Mouse (Mus musculus) heart, embryonic 10.5 days (tissue): ENCODE data around the gene Gse1. TPM values are rescaled to one million over a fixed set of nuclear protein-coding genes. Genes with fewer than 3 reads are reported as not detected.

Source experiments
- DNase-seq: peaks from one replicate; pipeline ENCODE4 v3.0.0-alpha.2; 2017; ENCODE audit warnings: low spot score
- H3K27ac ChIP-seq: fragments of 300-500 bp; sonication (generic); 2 replicates; pipeline ENCODE4 v1.5.1; 2016; ENCODE audit warnings: mild to moderate bottlenecking
- H3K27me3 ChIP-seq: fragments of 300-500 bp; sonication (generic); 2 replicates; pipeline ENCODE4 v1.6.1; 2016; ENCODE audit warnings: mild to moderate bottlenecking; ENCODE audit not compliant: poor library complexity, insufficient read depth, severe bottlenecking
- H3K36me3 ChIP-seq: fragments of 300-500 bp; sonication (generic); 2 replicates; pipeline ENCODE4 v1.6.1; 2016; ENCODE audit warnings: mild to moderate bottlenecking, moderate library complexity
- H3K4me1 ChIP-seq: fragments of 300-500 bp; sonication (generic); 2 replicates; pipeline ENCODE4 v1.6.1; 2016; ENCODE audit warnings: mild to moderate bottlenecking
- H3K4me3 ChIP-seq: fragments of 300-500 bp; sonication (generic); 2 replicates; pipeline ENCODE4 v1.5.1; 2016; ENCODE audit warnings: mild to moderate bottlenecking, moderate library complexity
- H3K9me3 ChIP-seq: fragments of 300-500 bp; sonication (generic); 2 replicates; pipeline ENCODE4 v1.6.1; 2016; ENCODE audit warnings: mild to moderate bottlenecking, moderate library complexity
- WGBS: fragments of 180-500 bp; shearing (Covaris S2); methylation state at CpG from one replicate; pipeline ENCODE4 v1.1.7; 2016; 5-methylcytosine and 5-hydroxymethylcytosine counted together
- polyA plus RNA-seq: library from polyadenylated mRNA; unstranded; fragments of >200 nt; fragmentation: Nextera tagmentation; extraction: Ambion mirVana; gene quantifications from 2 replicates; pipeline ENCODE4 v1.2.1, GENCODE M21; 2016

Gene Gse1
- polyA plus RNA-seq, 1 experiment from 2014 or later: 13.7 TPM

- DNase-seq: no peak
- no peak overlapping the region; the same call in 1 of the 2 replicates for H3K4me3 ChIP-seq
- WGBS: 58% methylated on average over 16 of the region's 16 CpGs
- H3K27me3 ChIP-seq: no peaks in the 10 kb centered on the region
- H3K36me3 ChIP-seq: no peaks in the 10 kb centered on the region
- H3K9me3 ChIP-seq: no peaks in the 10 kb centered on the region
- H3K4me1 ChIP-seq: peaks cover 46% of the 10 kb centered on the region
- H3K27ac ChIP-seq: peak overlapping the region; percentile 24
Observed at GRCm38 (mm10) chr8:120250750-120251410, 22.6 kb downstream of the Gse1 start.

DNA sequence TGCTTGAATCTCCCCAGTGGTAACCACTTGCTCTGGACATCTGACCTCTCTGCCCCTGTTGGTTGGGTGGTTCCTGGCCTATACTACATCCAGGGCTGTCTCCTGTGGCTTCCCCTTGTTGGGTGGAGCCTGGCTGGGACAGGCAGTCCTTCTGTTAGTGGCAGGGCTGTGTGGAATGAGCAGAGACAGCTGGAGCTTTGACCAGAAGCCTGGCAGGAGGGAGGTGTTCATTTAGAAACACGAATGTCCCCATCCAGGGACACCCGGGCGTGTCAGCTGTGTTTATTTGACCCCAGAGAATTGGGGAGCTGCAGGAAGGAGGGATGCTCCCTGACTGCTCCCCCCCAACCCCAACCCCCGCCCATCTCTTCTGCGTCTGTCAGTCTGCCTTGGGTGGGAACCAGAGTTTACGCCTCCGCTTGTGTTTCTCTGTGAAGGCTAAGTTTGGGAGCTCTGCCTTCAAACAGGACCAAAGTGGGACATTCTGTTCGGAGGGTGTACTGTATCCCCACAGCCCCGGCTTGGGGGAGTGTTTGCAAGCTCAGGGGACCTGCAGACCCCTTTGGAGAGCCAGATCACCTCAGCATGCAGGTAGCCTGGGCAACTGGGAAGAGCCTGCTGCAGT, 23.3 kb downstream of the Gse1 start:
- H3K9me3 ChIP-seq: no peaks in the 10 kb centered on the region
- H3K27me3 ChIP-seq: no peaks in the 10 kb centered on the region
- H3K4me3 ChIP-seq: no peak overlapping the region
- no peaks in the 10 kb centered on the region for H3K36me3 ChIP-seq
- H3K27ac ChIP-seq: peak overlapping the region; percentile 24; the same call in 1 of the 2 replicates
- 58% methylated on average over 9 of the region's 9 CpGs for WGBS
- no peak for DNase-seq
- H3K4me1 ChIP-seq: peaks cover 48% of the 10 kb centered on the region

DNA sequence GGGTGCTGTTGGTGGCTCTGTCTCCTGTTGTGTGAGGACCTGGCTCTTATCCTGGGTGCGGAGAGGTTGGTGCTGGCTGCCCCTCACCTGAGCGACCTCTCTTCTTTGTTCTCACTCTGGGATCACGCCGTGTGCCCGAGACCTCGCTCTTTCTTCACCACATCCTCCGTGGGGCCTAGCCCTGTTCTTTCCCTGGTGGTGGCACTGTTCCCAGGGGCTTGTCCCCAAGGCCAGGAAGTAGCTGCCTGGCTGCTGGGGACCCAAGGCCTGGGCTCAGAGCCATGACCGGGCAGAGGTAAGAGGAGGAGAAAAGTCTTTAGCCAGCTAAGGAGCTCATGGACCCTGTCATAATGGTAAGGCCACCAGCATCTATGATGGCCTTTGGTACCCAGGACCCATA, 25.4 kb downstream of the Gse1 start:
- WGBS: 82% methylated on average over 8 of the region's 8 CpGs

GRCm38 (mm10) chr8:120255406-120255987, 27.2 kb downstream of the Gse1 start:
- peak overlapping the region; percentile 42; the same call in 1 of the 2 replicates for H3K27ac ChIP-seq
- no peak for DNase-seq
- H3K4me1 ChIP-seq: peaks cover 53% of the 10 kb centered on the region
- H3K4me3 ChIP-seq: no peak overlapping the region
- 84% methylated on average over 6 of the region's 6 CpGs for WGBS
- no peaks in the 10 kb centered on the region for H3K36me3 ChIP-seq
- no peaks in the 10 kb centered on the region for H3K27me3 ChIP-seq
- H3K9me3 ChIP-seq: no peaks in the 10 kb centered on the region

More for the DNA sequence above, 25.4 kb downstream of the Gse1 start:
- H3K4me3 ChIP-seq: no peak overlapping the region
- DNase-seq: no peak
- H3K27ac ChIP-seq: peak overlapping the region; percentile 44; the same call in 1 of the 2 replicates
- H3K36me3 ChIP-seq: no peaks in the 10 kb centered on the region
- H3K9me3 ChIP-seq: no peaks in the 10 kb centered on the region
- peaks cover 61% of the 10 kb centered on the region for H3K4me1 ChIP-seq
- H3K27me3 ChIP-seq: no peaks in the 10 kb centered on the region

GRCm38 (mm10) chr8:120256958-120257357, 28.7 kb downstream of the Gse1 start:
- DNase-seq: no peak
- Histone ChIP-seq H3K36me3 (no peaks in the 10 kb centered on the region), H3K4me3 (no peak overlapping the region), H3K27me3 (0 out of 2 replicates have a peak, but pooled peaks cover 2% of the 10 kb centered on the region), H3K9me3 (no peaks in the 10 kb centered on the region), H3K27ac (peak overlapping the region; percentile 42), H3K4me1 (peaks cover 53% of the 10 kb centered on the region)
- 38% methylated on average over 6 of the region's 6 CpGs for WGBS

- Histone ChIP-seq H3K9me3 (no peaks in the 10 kb centered on the region), H3K27ac (0 out of 2 replicates have a peak overlapping the region, but pooled peaks have one; percentile 10), H3K4me1 (peaks cover 58% of the 10 kb centered on the region), H3K27me3 (0 out of 2 replicates have a peak, but pooled peaks cover 4% of the 10 kb centered on the region), H3K4me3 (no peak overlapping the region), H3K36me3 (no peaks in the 10 kb centered on the region)
- DNase-seq: no peak
- 78% methylated on average over 13 of the region's 13 CpGs for WGBS
Observed at GRCm38 (mm10) chr8:120259206-120259605, 30.9 kb downstream of the Gse1 start.

GRCm38 (mm10) chr8:120260677-120261076, 32.4 kb downstream of the Gse1 start:
- H3K36me3 ChIP-seq: no peaks in the 10 kb centered on the region
- peaks cover 64% of the 10 kb centered on the region for H3K4me1 ChIP-seq
- no peak overlapping the region for H3K4me3 ChIP-seq
- 0 out of 2 replicates have a peak, but pooled peaks cover 4% of the 10 kb centered on the region for H3K27me3 ChIP-seq
- DNase-seq: no peak
- peak overlapping the region; percentile 73 for H3K27ac ChIP-seq
- H3K9me3 ChIP-seq: no peaks in the 10 kb centered on the region
- WGBS: 88% methylated on average over 5 of the region's 5 CpGs

GRCm38 (mm10) chr8:120261338-120262120, 33.3 kb downstream of the Gse1 start:
- H3K4me3 ChIP-seq: no peak overlapping the region
- H3K27me3 ChIP-seq: 0 out of 2 replicates have a peak, but pooled peaks cover 4% of the 10 kb centered on the region
- H3K27ac ChIP-seq: peak overlapping the region; percentile 73
- no peaks in the 10 kb centered on the region for H3K9me3 ChIP-seq
- peaks cover 64% of the 10 kb centered on the region for H3K4me1 ChIP-seq
- no peak for DNase-seq
- H3K36me3 ChIP-seq: no peaks in the 10 kb centered on the region
- 51% methylated on average over 21 of the region's 21 CpGs for WGBS

GRCm38 (mm10) chr8:120263879-120264278, 35.6 kb downstream of the Gse1 start:
- no peaks in the 10 kb centered on the region for H3K36me3 ChIP-seq
- H3K27me3 ChIP-seq: 0 out of 2 replicates have a peak, but pooled peaks cover 7% of the 10 kb centered on the region
- peak overlapping the region; percentile 90; the same call in 1 of the 2 replicates for H3K27ac ChIP-seq
- peaks cover 74% of the 10 kb centered on the region for H3K4me1 ChIP-seq
- WGBS: 87% methylated on average over 5 of the region's 5 CpGs
- no peaks in the 10 kb centered on the region for H3K9me3 ChIP-seq
- no peak for DNase-seq
- H3K4me3 ChIP-seq: no peak overlapping the region

DNA sequence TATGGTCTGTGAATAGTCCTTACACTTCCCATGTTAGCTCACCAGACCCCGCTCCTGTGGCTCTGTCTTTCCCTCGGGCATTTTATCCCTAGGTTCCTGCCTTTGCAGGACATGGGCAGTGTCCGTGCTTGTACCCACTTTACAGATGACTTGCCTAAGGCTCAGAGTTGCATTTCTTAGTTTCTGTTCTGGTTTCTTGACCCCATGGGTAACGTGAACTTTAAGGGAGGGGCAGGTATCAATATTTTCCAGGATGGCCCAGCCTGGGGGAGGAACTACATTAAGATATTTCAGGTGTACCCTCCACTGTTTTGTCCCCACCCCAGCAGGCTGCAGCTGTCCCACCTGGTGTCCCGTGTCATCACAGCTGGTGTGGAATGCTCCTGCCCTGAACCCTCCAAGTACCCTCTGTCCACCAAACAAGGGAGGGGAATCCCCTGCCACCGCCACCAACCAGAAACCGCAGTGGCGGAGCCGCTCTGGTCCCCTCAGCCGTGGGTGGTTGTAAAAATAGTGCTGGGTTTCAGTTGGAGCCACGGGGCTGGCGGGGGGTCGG, 36.2 kb downstream of the Gse1 start:
- Histone ChIP-seq H3K27ac (peak overlapping the region; percentile 90), H3K9me3 (no peaks in the 10 kb centered on the region), H3K4me1 (peaks cover 76% of the 10 kb centered on the region), H3K27me3 (0 out of 2 replicates have a peak, but pooled peaks cover 7% of the 10 kb centered on the region), H3K4me3 (peak overlapping the region; percentile 49), H3K36me3 (no peaks in the 10 kb centered on the region)
- 34% methylated on average over 13 of the region's 13 CpGs for WGBS
- DNase-seq: no peak

DNA sequence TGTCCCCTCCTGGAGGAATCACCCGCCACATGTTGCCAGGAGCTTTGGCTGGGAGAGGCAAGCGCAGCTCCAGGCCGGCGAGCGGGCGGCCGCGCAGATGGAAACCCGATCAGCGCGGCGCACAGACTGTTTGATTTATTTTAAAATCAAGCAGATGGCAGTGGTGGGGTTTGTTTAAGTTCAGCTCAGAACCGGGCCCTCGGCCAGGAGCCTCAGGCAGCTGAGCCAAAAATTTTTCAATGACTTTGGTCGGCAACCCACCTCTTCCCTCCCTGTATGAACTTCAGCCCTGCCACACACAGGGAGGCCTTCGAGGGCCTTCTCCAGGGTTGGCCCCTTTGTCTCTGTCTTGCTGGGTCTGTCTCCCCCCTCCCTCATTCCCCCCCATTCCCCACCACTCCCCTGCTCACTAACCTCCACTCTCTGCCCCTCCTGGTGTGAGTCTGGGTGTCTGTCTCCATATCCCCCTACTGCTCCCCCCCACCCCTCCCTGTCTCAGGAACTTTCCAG, 36.7 kb downstream of the Gse1 start:
- DNase-seq: no peak
- H3K4me1 ChIP-seq: peaks cover 79% of the 10 kb centered on the region
- peak overlapping the region; percentile 49 for H3K4me3 ChIP-seq
- H3K9me3 ChIP-seq: no peaks in the 10 kb centered on the region
- H3K27me3 ChIP-seq: 0 out of 2 replicates have a peak, but pooled peaks cover 7% of the 10 kb centered on the region
- peak overlapping the region; percentile 90 for H3K27ac ChIP-seq
- 4% methylated on average over 16 of the region's 16 CpGs for WGBS
- H3K36me3 ChIP-seq: no peaks in the 10 kb centered on the region

GRCm38 (mm10) chr8:120265471-120265870, 37.2 kb downstream of the Gse1 start:
- 20% methylated on average over 4 of the region's 4 CpGs for WGBS
- DNase-seq: no peak
- Histone ChIP-seq H3K4me1 (peaks cover 77% of the 10 kb centered on the region), H3K9me3 (no peaks in the 10 kb centered on the region), H3K27ac (peak overlapping the region; percentile 90), H3K36me3 (no peaks in the 10 kb centered on the region), H3K4me3 (peak overlapping the region; percentile 49), H3K27me3 (0 out of 2 replicates have a peak, but pooled peaks cover 7% of the 10 kb centered on the region)
